25 mouse cellular contexts compared by ENCODE assay signal in genomic region chr15:36903922-36904321, GRCm38 (mm10).
DNase-seq lines count a peak whose midpoint lies in the region; ATAC-seq lines count a peak whose summit lies in the region.
"Had no signal": no experiment of that assay in that cellular context is flagged by ENCODE, and none has a peak within 500 bp of the region (broad histone marks: within the 10 kb centered on the region; RNA-seq: fewer than 3 reads in every experiment).

No protein-coding gene starts in this region.

- 0 out of 2 replicates have a peak overlapping the region, but pooled peaks have one; percentile 32 for H3K27ac ChIP-seq in heart, embryonic 13.5 days (replicated peaks)
- no peak overlapping the region for H3K27ac ChIP-seq in heart, embryonic 11.5 days (ENCODE audit: low read depth, low read length)
- H3K27ac ChIP-seq in kidney, embryonic 16.5 days (ENCODE audit: low read length): peak overlapping the region; percentile 25; the same call in 1 of the 2 replicates
- H3K27ac ChIP-seq: hindbrain, embryonic 14.5 days; limb, embryonic 10.5 days; limb, embryonic 15.5 days; liver, embryonic 15.5 days; macrophage; midbrain, embryonic 13.5 days; neural tube, embryonic 13.5 days had no signal

- H3K4me2 ChIP-seq in heart, embryonic 13.5 days: no peak overlapping the region
- H3K4me2 ChIP-seq in heart, embryonic 11.5 days: no peak overlapping the region
- no peak overlapping the region for H3K4me2 ChIP-seq in kidney, embryonic 16.5 days (replicated peaks; ENCODE audit: low read depth, low read length)
- H3K4me2 ChIP-seq: hindbrain, embryonic 14.5 days; limb, embryonic 15.5 days; liver, embryonic 15.5 days; midbrain, embryonic 13.5 days; neural tube, embryonic 13.5 days had no signal

- H3K4me1 ChIP-seq in heart, embryonic 13.5 days: peaks cover 38% of the 10 kb centered on the region
- peaks cover 16% of the 10 kb centered on the region for H3K4me1 ChIP-seq in heart, embryonic 11.5 days (ENCODE audit: control insufficient read depth, insufficient read depth, low read length)
- peaks cover 30% of the 10 kb centered on the region for H3K4me1 ChIP-seq in kidney, embryonic 16.5 days (ENCODE audit: insufficient read depth, low read length)

- no peak overlapping the region for H3K9ac ChIP-seq in heart, embryonic 13.5 days
- H3K9ac ChIP-seq in heart, embryonic 11.5 days (ENCODE audit: low read depth, low read length): no peak overlapping the region
- H3K9ac ChIP-seq in kidney, embryonic 16.5 days (replicated peaks; ENCODE audit: low read length): no peak overlapping the region
- H3K9ac ChIP-seq: hindbrain, embryonic 14.5 days; limb, embryonic 15.5 days; liver, embryonic 15.5 days; midbrain, embryonic 13.5 days; neural tube, embryonic 13.5 days had no signal

- 77% methylated on average over 5 of the region's 5 CpGs for WGBS in heart, embryonic 13.5 days
- 83% methylated on average over 5 of the region's 5 CpGs for WGBS in heart, embryonic 11.5 days (ENCODE audit: insufficient replicate concordance)
- WGBS in kidney, embryonic 16.5 days: 83% methylated on average over 5 of the region's 5 CpGs

- DNase-seq in kidney, adult 8-10 months: no peak
- DNase-seq in 416B (ENCODE audit: low read depth): peak; percentile 69
- peak; percentile 42 for DNase-seq in ZHBTc4 (ENCODE audit: low read depth, low spot score)
- DNase-seq in ovary, postnatal 14 days (ENCODE audit: low spot score): no peak
- DNase-seq: cerebellum, adult 8-10 months; cerebellum, postnatal 36 days; gastrocnemius, postnatal 25 days; heart, adult 11 months; heart, postnatal 10 days; layer of hippocampus, adult 9-11 months; thymus, postnatal 4 days had no signal

- no peaks in the 10 kb centered on the region for H3K27me3 ChIP-seq in heart, embryonic 13.5 days (replicated peaks)
- H3K27me3 ChIP-seq in heart, embryonic 11.5 days (ENCODE audit: control insufficient read depth, insufficient read depth, low read length): no peaks in the 10 kb centered on the region
- H3K27me3 ChIP-seq in kidney, embryonic 16.5 days (ENCODE audit: insufficient read depth, low read length): no peaks in the 10 kb centered on the region
- H3K27me3 ChIP-seq: limb, embryonic 15.5 days; liver, embryonic 15.5 days; midbrain, embryonic 13.5 days; neural tube, embryonic 13.5 days had no signal

- H3K4me3 ChIP-seq in heart, embryonic 13.5 days: no peak overlapping the region
- no peak overlapping the region for H3K4me3 ChIP-seq in heart, embryonic 11.5 days (ENCODE audit: low read depth, low read length)
- no peak overlapping the region for H3K4me3 ChIP-seq in kidney, embryonic 16.5 days (ENCODE audit: low read length)
- H3K4me3 ChIP-seq: heart, embryonic 10.5 days; limb, embryonic 10.5 days; limb, embryonic 15.5 days; liver, embryonic 15.5 days; midbrain, embryonic 13.5 days; neural tube, embryonic 13.5 days had no signal

- ATAC-seq in heart, embryonic 13.5 days (ENCODE audit: extremely low read depth, insufficient number of reproducible peaks, low FRiP score, low TSS enrichment): no peak
- no peak for ATAC-seq in heart, embryonic 11.5 days (replicated peaks; ENCODE audit: insufficient number of reproducible peaks, low FRiP score, low TSS enrichment)
- ATAC-seq in kidney, embryonic 16.5 days (ENCODE audit: low FRiP score, low TSS enrichment): no peak
- ATAC-seq: CD4-positive, CD25-positive, alpha-beta regulatory T cell, adult 4 months; forebrain, embryonic 14.5 days; midbrain, embryonic 13.5 days had no signal

- H3K36me3 ChIP-seq in heart, embryonic 13.5 days: no peaks in the 10 kb centered on the region
- no peaks in the 10 kb centered on the region for H3K36me3 ChIP-seq in heart, embryonic 11.5 days (ENCODE audit: control insufficient read depth, insufficient read depth, low read length)
- no peaks in the 10 kb centered on the region for H3K36me3 ChIP-seq in kidney, embryonic 16.5 days (ENCODE audit: insufficient read depth, low read length)
- H3K36me3 ChIP-seq: G1E; heart, embryonic 10.5 days; limb, embryonic 10.5 days; limb, embryonic 15.5 days; liver, embryonic 15.5 days; midbrain, embryonic 13.5 days; neural tube, embryonic 13.5 days had no signal

- H3K9me3 ChIP-seq in heart, embryonic 13.5 days: no peaks in the 10 kb centered on the region
- no peaks in the 10 kb centered on the region for H3K9me3 ChIP-seq in heart, embryonic 11.5 days (replicated peaks; ENCODE audit: control insufficient read depth, low read length)
- H3K9me3 ChIP-seq in kidney, embryonic 16.5 days (ENCODE audit: low read length): no peaks in the 10 kb centered on the region
- H3K9me3 ChIP-seq: G1E; heart, embryonic 10.5 days; limb, embryonic 10.5 days; limb, embryonic 15.5 days; liver, embryonic 15.5 days; midbrain, embryonic 13.5 days; neural tube, embryonic 13.5 days had no signal

Comparison
In these comparisons a context has a peak if more than half of its experiments do, and no peak if none do; other contexts are left out.
1. DNase-seq: peak in 416B (single experiment) and ZHBTc4 (single experiment); none in kidney, adult 8-10 months (0 of 2) and ovary, postnatal 14 days (single experiment).